Mouse (Mus musculus): ENCODE measurements around the gene P4ha1. TPM values are rescaled to one million over a fixed set of nuclear protein-coding genes. Genes with fewer than 3 reads are reported as not detected.

The P4ha1 gene
- 49.3 and 55.7 TPM in 2 replicates for polyA plus RNA-seq (2016; fragmentation: Nextera tagmentation; extraction: Ambion mirVana)

DNA sequence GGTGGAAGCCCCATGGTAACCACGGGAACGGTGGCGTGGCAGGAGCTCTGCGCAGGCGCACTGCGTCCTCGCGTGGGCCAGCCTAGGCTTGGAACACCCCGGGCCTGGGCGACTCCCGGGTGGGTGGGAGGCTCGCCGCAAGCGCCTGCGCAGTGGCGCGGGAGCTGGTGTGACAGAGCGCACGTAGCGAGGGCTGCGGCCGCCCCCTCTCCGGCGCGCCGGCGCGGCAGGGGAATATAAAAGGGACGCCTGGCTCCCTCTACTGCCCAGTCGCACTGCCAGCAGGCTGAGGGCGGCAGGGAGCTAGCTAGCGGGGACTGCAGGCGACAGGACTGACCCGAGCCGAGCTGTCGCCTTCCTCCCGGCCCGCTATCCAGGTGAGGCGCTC is at the start of gene P4ha1:
TSS of gene P4ha1 (plus strand) at position 197 of the 388 bp plus-strand sequence.
- no peaks in the 10 kb centered on the region for H3K27me3 ChIP-seq (replicated peaks; ENCODE audit: low read depth, poor library complexity, severe bottlenecking)
- no peaks in the 10 kb centered on the region for H3K9me3 ChIP-seq
- peaks cover 39% of the 10 kb centered on the region for H3K4me1 ChIP-seq
- peaks cover 4% of the 10 kb centered on the region for H3K36me3 ChIP-seq (replicated peaks)
- peak within 1 kb of the TSS; percentile 98 for H3K27ac ChIP-seq (replicated peaks)
- DNase-seq (ENCODE audit: low spot score) = peak; percentile 100
- 0% methylated on average over 39 of the region's 39 CpGs for WGBS
- H3K4me3 ChIP-seq = peak within 1 kb of the TSS; percentile 93

DNA sequence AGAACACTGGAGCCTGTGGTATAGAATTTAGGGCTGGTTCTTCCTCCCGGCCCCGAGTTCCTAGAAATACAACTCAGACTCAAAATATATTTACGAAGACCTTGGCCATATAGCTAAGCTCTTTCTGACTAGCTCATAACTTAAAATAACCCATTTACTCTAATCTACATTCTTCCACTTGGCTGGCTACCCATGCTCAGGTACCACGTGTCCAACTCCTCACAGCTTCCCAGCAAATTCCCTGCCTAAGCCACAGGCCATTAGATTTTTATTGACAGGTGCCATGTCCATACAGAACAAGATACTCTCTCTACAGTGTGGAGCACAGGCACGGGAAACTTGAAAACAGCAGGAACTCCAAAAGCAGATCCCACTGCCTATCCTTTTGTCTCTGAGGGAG is 47.4 kb upstream of the P4ha1 start:
- Histone ChIP-seq H3K36me3 (replicated peaks) (no peaks in the 10 kb centered on the region), H3K27me3 (replicated peaks; ENCODE audit: low read depth, poor library complexity, severe bottlenecking) (no peaks in the 10 kb centered on the region), H3K27ac (replicated peaks) (no peak overlapping the region), H3K4me1 (peaks cover 11% of the 10 kb centered on the region), H3K9me3 (no peaks in the 10 kb centered on the region), H3K4me3 (no peak overlapping the region)
- WGBS = 86% methylated on average over 5 of the region's 5 CpGs
- no peak for DNase-seq (ENCODE audit: low spot score)

DNA sequence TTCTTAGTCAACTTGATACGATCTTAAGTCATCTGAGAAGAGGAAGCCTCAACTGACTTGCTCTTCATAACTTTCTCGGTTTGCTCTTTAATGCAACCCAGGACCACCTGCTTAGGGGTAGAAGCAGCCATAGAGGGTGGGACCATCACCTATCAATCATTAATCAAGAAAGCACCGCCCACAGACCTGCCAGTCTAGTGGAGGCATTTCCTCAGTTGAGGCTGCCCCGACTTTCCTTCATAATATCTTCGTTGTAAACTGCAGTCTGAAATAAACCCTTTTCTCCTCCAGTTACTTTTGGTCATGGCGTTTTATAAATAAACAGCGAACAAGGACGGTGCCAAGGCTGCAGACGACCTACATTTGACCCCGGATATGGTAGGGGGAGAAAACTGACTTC is 46.0 kb upstream of the P4ha1 start:
- no peaks in the 10 kb centered on the region for H3K36me3 ChIP-seq (replicated peaks)
- H3K4me3 ChIP-seq = no peak overlapping the region
- no peak for DNase-seq (ENCODE audit: low spot score)
- WGBS = 63% methylated on average over 10 of the region's 10 CpGs
- no peaks in the 10 kb centered on the region for H3K27me3 ChIP-seq (replicated peaks; ENCODE audit: low read depth, poor library complexity, severe bottlenecking)
- peaks cover 11% of the 10 kb centered on the region for H3K4me1 ChIP-seq
- no peaks in the 10 kb centered on the region for H3K9me3 ChIP-seq
- no peak overlapping the region for H3K27ac ChIP-seq (replicated peaks)

DNA sequence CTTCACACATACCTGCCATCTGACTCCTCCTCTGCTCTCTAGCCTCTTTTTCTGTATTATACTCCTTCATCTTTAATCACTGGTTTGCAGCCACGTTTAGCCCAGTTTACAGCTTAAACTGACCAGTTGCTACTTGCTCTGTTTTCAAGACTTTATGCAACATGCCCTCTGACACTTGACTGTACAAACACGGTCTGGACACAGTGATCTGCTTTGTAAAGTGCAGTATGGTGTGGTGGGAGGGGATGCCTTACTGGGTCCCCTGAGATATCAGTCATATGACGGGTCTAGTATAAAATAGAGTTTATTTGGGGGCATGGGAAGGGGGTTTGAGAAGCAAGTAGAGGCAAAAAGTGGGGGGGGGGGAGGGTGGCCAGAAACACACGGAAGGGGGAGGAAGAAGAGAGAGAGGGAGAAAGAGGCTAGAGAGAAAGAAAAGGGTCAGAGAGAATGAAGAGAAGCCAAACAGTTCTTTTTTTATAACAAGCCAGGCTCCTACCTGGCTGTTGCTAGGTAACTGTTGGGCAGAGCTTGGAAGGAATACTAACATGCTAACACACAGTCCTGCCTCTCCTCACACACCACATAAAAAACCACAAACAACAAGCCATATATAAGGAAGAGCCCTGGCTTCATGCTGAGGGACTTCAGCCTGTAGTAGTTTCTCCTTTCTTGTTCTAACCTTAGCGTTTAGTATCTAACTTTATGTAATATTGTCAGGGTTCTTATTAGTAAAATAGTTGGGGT is 45.2 kb upstream of the P4ha1 start:
- Histone ChIP-seq H3K4me1 (peaks cover 11% of the 10 kb centered on the region), H3K4me3 (no peak overlapping the region), H3K9me3 (no peaks in the 10 kb centered on the region), H3K36me3 (replicated peaks) (no peaks in the 10 kb centered on the region), H3K27ac (replicated peaks) (no peak overlapping the region), H3K27me3 (replicated peaks; ENCODE audit: low read depth, poor library complexity, severe bottlenecking) (no peaks in the 10 kb centered on the region)
- WGBS = 53% methylated on average over 5 of the region's 5 CpGs
- no peak for DNase-seq (ENCODE audit: low spot score)

DNA sequence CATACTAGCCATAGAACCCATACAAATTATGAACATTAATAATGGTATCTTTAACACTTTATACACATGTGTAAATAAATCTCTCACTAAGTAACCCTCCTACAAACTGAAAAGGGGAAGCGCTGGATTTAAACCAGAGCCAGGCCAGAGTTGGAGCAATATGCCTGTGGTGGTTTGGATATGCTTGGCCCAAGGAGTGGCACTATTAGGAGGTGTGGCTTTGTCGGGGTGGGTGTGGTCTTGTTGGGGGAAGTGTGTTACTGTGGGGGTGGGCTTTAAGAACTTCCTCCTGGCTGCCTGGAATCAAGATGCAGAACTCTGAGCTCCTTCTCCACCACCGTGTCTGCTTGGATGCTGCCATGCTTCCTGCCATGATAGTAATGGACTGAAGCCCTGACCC is 39.9 kb upstream of the P4ha1 start:
- DNase-seq (ENCODE audit: low spot score) = no peak
- no peaks in the 10 kb centered on the region for H3K36me3 ChIP-seq (replicated peaks)
- WGBS = 82% methylated on average over 3 of the region's 3 CpGs
- H3K9me3 ChIP-seq = no peaks in the 10 kb centered on the region
- no peak overlapping the region for H3K27ac ChIP-seq (replicated peaks)
- H3K4me1 ChIP-seq = peaks cover 11% of the 10 kb centered on the region; the same call in 1 of the 2 replicates
- H3K4me3 ChIP-seq = no peak overlapping the region
- no peaks in the 10 kb centered on the region for H3K27me3 ChIP-seq (replicated peaks; ENCODE audit: low read depth, poor library complexity, severe bottlenecking)

DNA sequence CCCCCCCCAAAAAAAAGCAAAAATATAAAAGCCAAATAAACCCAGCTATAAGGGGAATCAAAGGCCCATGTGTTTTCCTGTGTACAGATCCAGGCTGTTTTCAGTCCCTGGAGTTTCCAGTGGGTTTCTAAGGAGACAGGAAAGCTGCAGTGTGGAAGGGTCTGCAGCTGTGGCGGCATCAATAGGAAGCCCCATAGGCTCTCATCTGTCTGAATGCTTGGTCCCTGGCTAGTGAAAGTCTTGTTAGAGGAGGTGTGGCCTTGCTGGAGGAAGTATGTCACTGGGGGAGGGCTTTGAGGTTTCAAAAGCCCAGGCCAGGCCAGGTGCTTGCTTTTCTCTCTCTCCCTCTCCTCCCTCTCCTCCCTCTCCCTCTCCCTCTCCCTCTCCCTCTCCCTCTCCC is 39.3 kb upstream of the P4ha1 start:
- no peak overlapping the region for H3K27ac ChIP-seq (replicated peaks)
- no peaks in the 10 kb centered on the region for H3K27me3 ChIP-seq (replicated peaks; ENCODE audit: low read depth, poor library complexity, severe bottlenecking)
- H3K36me3 ChIP-seq (replicated peaks) = no peaks in the 10 kb centered on the region
- no peaks in the 10 kb centered on the region for H3K9me3 ChIP-seq
- no peak for DNase-seq (ENCODE audit: low spot score)
- no peak overlapping the region for H3K4me3 ChIP-seq
- WGBS = 41% methylated on average over 1 of the region's 1 CpGs
- peaks cover 11% of the 10 kb centered on the region; the same call in 1 of the 2 replicates for H3K4me1 ChIP-seq

DNA sequence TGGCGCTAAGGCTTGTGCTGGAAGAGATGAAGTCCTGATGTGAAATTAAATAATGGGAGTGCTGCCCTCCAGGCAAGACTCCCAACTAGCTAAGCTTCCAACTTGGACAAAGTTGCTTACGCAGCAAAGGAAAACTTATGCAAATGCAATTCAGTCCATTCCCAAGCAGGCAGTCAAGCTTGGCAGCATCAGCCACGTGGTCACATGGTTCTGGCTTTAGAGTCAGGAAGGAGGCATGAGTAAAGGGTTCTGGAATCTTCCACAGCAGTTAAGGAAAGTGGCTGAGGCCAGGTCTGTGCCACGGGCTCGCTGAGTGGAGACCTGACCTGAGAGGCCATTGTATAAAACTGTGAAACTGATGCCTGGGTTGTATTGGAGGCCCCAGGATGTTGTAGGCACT is 37.6 kb upstream of the P4ha1 start:
- H3K4me3 ChIP-seq = no peak overlapping the region
- H3K4me1 ChIP-seq = peaks cover 11% of the 10 kb centered on the region; the same call in 1 of the 2 replicates
- H3K27ac ChIP-seq (replicated peaks) = no peak overlapping the region
- WGBS = 81% methylated on average over 5 of the region's 5 CpGs
- no peaks in the 10 kb centered on the region for H3K9me3 ChIP-seq
- H3K36me3 ChIP-seq (replicated peaks) = no peaks in the 10 kb centered on the region
- no peak for DNase-seq (ENCODE audit: low spot score)
- no peaks in the 10 kb centered on the region for H3K27me3 ChIP-seq (replicated peaks; ENCODE audit: low read depth, poor library complexity, severe bottlenecking)

DNA sequence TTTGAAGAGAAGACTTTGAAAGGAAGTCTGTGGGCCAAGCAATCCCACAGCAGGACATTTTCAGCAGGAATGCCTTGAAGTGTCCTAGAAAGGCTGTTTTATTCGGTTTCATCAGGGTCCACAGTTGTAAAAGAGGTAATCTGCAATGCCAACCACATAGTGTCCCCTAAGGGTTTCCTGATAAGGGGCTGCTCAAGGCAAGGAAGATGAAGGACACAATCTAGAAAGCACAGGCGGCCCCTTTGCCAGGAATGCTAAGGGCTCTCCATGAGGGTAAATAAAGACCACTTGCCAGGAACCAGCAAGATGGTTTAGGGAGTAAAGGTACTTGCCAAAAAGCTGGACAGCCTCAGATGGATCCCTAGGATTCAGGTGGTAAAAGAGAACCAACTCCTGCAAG is 35.8 kb upstream of the P4ha1 start:
- H3K36me3 ChIP-seq (replicated peaks) = no peaks in the 10 kb centered on the region
- no peak overlapping the region for H3K4me3 ChIP-seq
- no peak for DNase-seq (ENCODE audit: low spot score)
- peak overlapping the region; percentile 7; the same call in 1 of the 2 replicates for H3K27ac ChIP-seq (replicated peaks)
- peaks cover 11% of the 10 kb centered on the region; the same call in 1 of the 2 replicates for H3K4me1 ChIP-seq
- no peaks in the 10 kb centered on the region for H3K27me3 ChIP-seq (replicated peaks; ENCODE audit: low read depth, poor library complexity, severe bottlenecking)
- WGBS = 75% methylated on average over 2 of the region's 2 CpGs
- no peaks in the 10 kb centered on the region for H3K9me3 ChIP-seq

DNA sequence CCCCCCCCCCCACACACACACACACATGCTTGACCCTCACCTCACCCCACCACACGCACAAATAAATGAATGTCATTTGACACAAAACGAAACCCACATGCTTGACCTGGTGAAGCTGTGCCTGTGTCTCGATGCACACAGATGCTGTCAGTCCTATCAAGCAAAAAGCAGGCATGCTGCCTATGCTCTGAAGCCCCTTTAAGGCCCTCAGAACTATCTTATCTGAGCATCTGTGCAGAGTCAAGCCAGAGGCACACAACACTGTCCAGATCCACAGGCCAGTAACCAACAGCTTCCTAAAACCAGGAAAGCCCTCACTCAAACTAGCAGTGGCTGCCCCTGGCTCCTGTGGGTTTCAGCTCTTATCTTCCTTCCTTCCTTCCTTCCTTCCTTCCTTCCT is 35.4 kb upstream of the P4ha1 start:
- H3K4me1 ChIP-seq = peaks cover 11% of the 10 kb centered on the region; the same call in 1 of the 2 replicates
- no peak overlapping the region for H3K27ac ChIP-seq (replicated peaks)
- H3K4me3 ChIP-seq = no peak overlapping the region
- no peak for DNase-seq (ENCODE audit: low spot score)
- no peaks in the 10 kb centered on the region for H3K27me3 ChIP-seq (replicated peaks; ENCODE audit: low read depth, poor library complexity, severe bottlenecking)
- WGBS = 40% methylated on average over 3 of the region's 3 CpGs
- H3K36me3 ChIP-seq (replicated peaks) = no peaks in the 10 kb centered on the region
- no peaks in the 10 kb centered on the region for H3K9me3 ChIP-seq

DNA sequence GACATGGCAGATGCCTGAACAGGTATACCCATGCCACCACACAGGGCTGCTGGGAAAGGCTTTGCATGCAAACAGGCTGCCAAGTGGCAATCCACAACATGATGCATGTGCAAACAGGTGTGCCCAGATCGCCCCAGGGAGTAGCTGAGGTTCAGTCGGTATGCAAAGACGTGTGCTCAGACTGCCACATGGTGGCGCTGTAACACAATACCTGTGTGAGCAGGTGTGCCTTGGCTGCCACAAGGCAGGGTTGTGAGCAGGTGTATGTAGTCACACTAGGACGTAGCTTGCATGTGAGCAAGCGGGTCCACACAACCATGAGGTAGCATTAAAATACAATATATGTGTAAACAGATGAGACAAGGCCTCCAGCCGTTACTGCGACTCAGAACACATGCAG is 34.0 kb upstream of the P4ha1 start:
- WGBS = 55% methylated on average over 8 of the region's 8 CpGs

DNA sequence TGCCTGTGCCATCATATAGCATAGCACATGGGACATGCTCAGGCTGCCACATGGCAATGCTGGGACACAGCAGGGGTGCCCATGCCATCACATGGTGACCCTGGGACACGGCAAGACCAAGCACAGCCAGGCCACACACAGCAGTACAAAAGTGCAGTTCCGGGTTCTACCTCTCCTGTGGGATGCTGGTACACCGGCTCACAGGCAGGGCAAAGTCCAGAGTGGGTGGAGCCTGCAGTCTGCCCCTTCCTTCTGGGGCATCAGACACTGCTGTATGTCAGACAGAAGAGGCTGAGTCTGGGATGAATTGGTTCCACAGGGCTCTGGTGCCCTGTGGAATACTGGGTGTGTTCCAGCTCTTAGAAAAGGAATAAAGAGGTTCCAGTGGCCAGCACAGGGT is 31.6 kb upstream of the P4ha1 start:
- no peak overlapping the region for H3K4me3 ChIP-seq

More for the DNA sequence above, 34.0 kb upstream of the P4ha1 start:
- H3K27ac ChIP-seq (replicated peaks) = no peak overlapping the region
- DNase-seq (ENCODE audit: low spot score) = no peak
- no peaks in the 10 kb centered on the region for H3K36me3 ChIP-seq (replicated peaks)
- peaks cover 9% of the 10 kb centered on the region; the same call in 1 of the 2 replicates for H3K4me1 ChIP-seq
- no peaks in the 10 kb centered on the region for H3K9me3 ChIP-seq
- no peaks in the 10 kb centered on the region for H3K27me3 ChIP-seq (replicated peaks; ENCODE audit: low read depth, poor library complexity, severe bottlenecking)
- H3K4me3 ChIP-seq = no peak overlapping the region

DNA sequence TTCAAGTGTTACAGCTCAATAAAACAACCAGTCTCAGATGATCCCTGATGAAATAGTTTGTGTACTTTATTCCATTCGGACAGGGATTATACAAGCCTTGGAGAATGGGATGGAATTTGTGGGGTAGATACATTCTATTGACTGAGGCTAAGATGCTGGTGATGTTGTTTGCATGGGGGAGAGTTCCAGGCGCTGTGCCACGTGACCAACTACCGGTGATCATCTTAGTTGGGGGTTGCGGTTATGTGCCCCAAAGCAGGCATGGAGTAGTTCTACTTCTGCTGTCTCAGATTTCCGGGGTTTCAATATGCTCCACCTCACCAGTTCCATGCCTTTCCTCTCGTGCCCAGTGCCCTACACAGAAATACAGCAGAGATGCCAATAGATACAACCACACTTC is 31.0 kb upstream of the P4ha1 start:
- H3K4me3 ChIP-seq = no peak overlapping the region
- H3K27me3 ChIP-seq (replicated peaks; ENCODE audit: low read depth, poor library complexity, severe bottlenecking) = no peaks in the 10 kb centered on the region
- peaks cover 8% of the 10 kb centered on the region; the same call in 1 of the 2 replicates for H3K4me1 ChIP-seq
- H3K27ac ChIP-seq (replicated peaks) = no peak overlapping the region
- H3K9me3 ChIP-seq = no peaks in the 10 kb centered on the region
- no peak for DNase-seq (ENCODE audit: low spot score)
- H3K36me3 ChIP-seq (replicated peaks) = no peaks in the 10 kb centered on the region
- WGBS = 87% methylated on average over 7 of the region's 7 CpGs

More for the DNA sequence above, 31.6 kb upstream of the P4ha1 start:
- WGBS = 55% methylated on average over 3 of the region's 3 CpGs
- peaks cover 9% of the 10 kb centered on the region; the same call in 1 of the 2 replicates for H3K4me1 ChIP-seq
- no peaks in the 10 kb centered on the region for H3K9me3 ChIP-seq
- no peak overlapping the region for H3K27ac ChIP-seq (replicated peaks)
- no peaks in the 10 kb centered on the region for H3K36me3 ChIP-seq (replicated peaks)
- H3K27me3 ChIP-seq (replicated peaks; ENCODE audit: low read depth, poor library complexity, severe bottlenecking) = no peaks in the 10 kb centered on the region
- DNase-seq (ENCODE audit: low spot score) = no peak

DNA sequence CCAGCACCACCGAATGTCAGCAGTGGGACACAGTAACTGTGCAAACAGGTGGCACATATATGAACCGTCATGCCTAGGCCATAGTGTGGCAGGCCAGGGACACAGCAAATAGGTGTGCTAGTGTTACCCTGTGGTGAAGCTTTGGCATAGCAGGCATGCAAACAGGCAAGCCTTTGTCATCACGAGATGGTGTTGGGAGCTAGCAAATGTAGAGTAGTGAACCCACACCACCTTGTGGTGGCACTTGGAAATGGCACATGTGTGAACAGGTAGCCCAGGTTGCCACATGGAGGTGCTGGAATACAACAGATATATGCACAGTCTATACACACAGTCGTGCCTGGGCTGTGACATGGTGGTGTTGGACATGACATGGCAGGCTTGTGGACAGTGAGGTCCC is 30.5 kb upstream of the P4ha1 start:
- H3K36me3 ChIP-seq (replicated peaks) = no peaks in the 10 kb centered on the region
- WGBS = 36% methylated on average over 4 of the region's 4 CpGs
- H3K4me1 ChIP-seq = peaks cover 3% of the 10 kb centered on the region; the same call in 1 of the 2 replicates
- H3K27ac ChIP-seq (replicated peaks) = no peak overlapping the region
- no peaks in the 10 kb centered on the region for H3K9me3 ChIP-seq
- peak; percentile 77 for DNase-seq (ENCODE audit: low spot score)
- no peak overlapping the region for H3K4me3 ChIP-seq
- no peaks in the 10 kb centered on the region for H3K27me3 ChIP-seq (replicated peaks; ENCODE audit: low read depth, poor library complexity, severe bottlenecking)
